Mouse (Mus musculus) MEL (cell line): ENCODE measurements around the gene Scfd1. TPM values are rescaled to one million over a fixed set of nuclear protein-coding genes. Genes with fewer than 3 reads are reported as not detected.

Experiments used
- DNase-seq: peaks from one replicate; pipeline ENCODE4 v3.0.0; 2011; ENCODE audit warnings: low read depth, low spot score
- H3K27ac ChIP-seq: 2 replicates; pipeline ENCODE4 v1.5.1; 2012; ENCODE audit warnings: low read depth, mild to moderate bottlenecking, control low read depth, low read length, moderate library complexity; ENCODE audit not compliant: control insufficient read depth
- H3K27me3 ChIP-seq, 2 experiments: fragments of 150-350 bp in 1 of 2; sonication (generic) in 1 of 2; 2 replicates each; pipeline ENCODE4 v1.6.1; 2012; ENCODE audit warnings: low read length in 2 of 2, mild to moderate bottlenecking in 2 of 2, improper control_type of control experiment in 1 of 2, moderate library complexity in 1 of 2; ENCODE audit not compliant: insufficient read depth in 2 of 2, control insufficient read depth in 1 of 2
- H3K36me3 ChIP-seq, 2 experiments: 2 replicates each; pipeline ENCODE4 v1.6.1; 2012 to 2014; ENCODE audit warnings: low read length in 2 of 2, improper control_type of control experiment in 1 of 2, inconsistent platforms in 1 of 2, mild to moderate bottlenecking in 1 of 2; ENCODE audit not compliant: insufficient read depth in 2 of 2, control insufficient read depth in 1 of 2
- H3K4me1 ChIP-seq, 2 experiments: fragments of 150-350 bp in 1 of 2; sonication (generic) in 1 of 2; 2 replicates each; pipeline ENCODE4 v1.6.1; 2012; ENCODE audit warnings: low read length in 2 of 2, improper control_type of control experiment in 1 of 2, mild to moderate bottlenecking in 1 of 2; ENCODE audit not compliant: insufficient read depth in 2 of 2, control insufficient read depth in 1 of 2
- H3K4me3 ChIP-seq, 2 experiments: fragments of 150-350 bp in 1 of 2; sonication (generic) in 1 of 2; 2 replicates each; pipeline ENCODE4 v1.5.1; 2012; ENCODE audit warnings: low read depth in 2 of 2, low read length in 2 of 2, mild to moderate bottlenecking in 2 of 2, moderate library complexity in 2 of 2, control low read depth in 1 of 2, improper control_type of control experiment in 1 of 2; ENCODE audit not compliant: control insufficient read depth in 1 of 2, insufficient read depth in 1 of 2
- H3K79me2 ChIP-seq: 2 replicates; pipeline ENCODE4 v1.6.1; 2012; ENCODE audit warnings: mild to moderate bottlenecking, low read length, moderate library complexity; ENCODE audit not compliant: control insufficient read depth, poor library complexity, insufficient read depth
- H3K9ac ChIP-seq: 2 replicates; pipeline ENCODE4 v1.6.1; 2012; ENCODE audit warnings: low read depth, mild to moderate bottlenecking, control low read depth, low read length, moderate library complexity; ENCODE audit not compliant: control insufficient read depth, poor library complexity, severe bottlenecking
- H3K9me3 ChIP-seq: fragments of 150-350 bp; sonication (generic); replicated peaks from 2 replicates; pipeline ENCODE4 v1.6.1; 2012; ENCODE audit warnings: mild to moderate bottlenecking, low read length, improper control_type of control experiment, moderate library complexity; ENCODE audit not compliant: insufficient read depth
- BHLHE40 ChIP-seq: IDR thresholded peaks from 2 replicates; pipeline ENCODE4 v1.6.1; 2012; ENCODE audit warnings: low read depth, mild to moderate bottlenecking, inconsistent platforms, low read length, improper control_type of control experiment, borderline replicate concordance
- CHD2 ChIP-seq: IDR thresholded peaks from 2 replicates; pipeline ENCODE4 v1.6.1; 2011; ENCODE audit warnings: low read length, improper control_type of control experiment
- CTCF ChIP-seq, 3 experiments: IDR thresholded peaks in 2 of 3; conservative IDR thresholded peaks in 1 of 3; 2 replicates each; pipeline ENCODE4 v1.5.1; 2011 to 2012; ENCODE audit warnings: low read length in 3 of 3, low read depth in 2 of 3, mild to moderate bottlenecking in 2 of 3, improper control_type of control experiment in 1 of 3, inconsistent platforms in 1 of 3, mixed read lengths in 1 of 3, moderate library complexity in 1 of 3; ENCODE audit not compliant: control insufficient read depth in 1 of 3, insufficient read depth in 1 of 3, poor library complexity in 1 of 3, severe bottlenecking in 1 of 3
- E2F4 ChIP-seq: IDR thresholded peaks from 2 replicates; pipeline ENCODE4 v1.6.1; 2011; ENCODE audit warnings: low read depth, low read length, improper control_type of control experiment, borderline replicate concordance
- EP300 ChIP-seq, 2 experiments: IDR thresholded peaks; 2 replicates each; pipeline ENCODE4 v1.6.1; 2011; ENCODE audit warnings: improper control_type of control experiment in 2 of 2, low read length in 2 of 2, low read depth in 1 of 2, mild to moderate bottlenecking in 1 of 2
- ETS1 ChIP-seq: IDR thresholded peaks from 2 replicates; pipeline ENCODE4 v1.6.1; 2012; ENCODE audit warnings: low read depth, mild to moderate bottlenecking, inconsistent platforms, low read length, improper control_type of control experiment, moderate library complexity
- GATA1 ChIP-seq: IDR thresholded peaks from 2 replicates; pipeline ENCODE4 v1.6.1; 2011; ENCODE audit warnings: low read depth, low read length, improper control_type of control experiment
- JUND ChIP-seq: IDR thresholded peaks from 2 replicates; pipeline ENCODE4 v1.6.1; 2011; ENCODE audit warnings: low read depth, mild to moderate bottlenecking, improper control_type of control experiment, low read length
- KAT2A ChIP-seq: conservative IDR thresholded peaks from 2 replicates; pipeline ENCODE4 v1.6.1; 2012; ENCODE audit warnings: low read depth, low read length, improper control_type of control experiment, inconsistent platforms
- MAX ChIP-seq: IDR thresholded peaks from 2 replicates; pipeline ENCODE4 v1.6.1; 2011; ENCODE audit warnings: low read length, improper control_type of control experiment
- MAZ ChIP-seq: IDR thresholded peaks from 2 replicates; pipeline ENCODE4 v1.6.1; 2012; ENCODE audit warnings: low read depth, mild to moderate bottlenecking, inconsistent platforms, low read length, improper control_type of control experiment
- MXI1 ChIP-seq: IDR thresholded peaks from 2 replicates; pipeline ENCODE4 v1.6.1; 2011; ENCODE audit warnings: mild to moderate bottlenecking, low read depth, low read length, improper control_type of control experiment
- MYB ChIP-seq: IDR thresholded peaks from 2 replicates; pipeline ENCODE4 v1.6.1; 2011; ENCODE audit warnings: mild to moderate bottlenecking, low read depth, low read length, improper control_type of control experiment
- MYC ChIP-seq: IDR thresholded peaks from 2 replicates; pipeline ENCODE4 v1.6.1; 2011; ENCODE audit warnings: low read depth, mild to moderate bottlenecking, low read length, improper control_type of control experiment, moderate library complexity
- POLR2AphosphoS5 ChIP-seq: IDR thresholded peaks from 2 replicates; pipeline ENCODE4 v1.6.1; 2012; ENCODE audit warnings: low read depth, borderline replicate concordance, mild to moderate bottlenecking, inconsistent platforms, low read length, moderate library complexity, mixed read lengths
- RCOR1 ChIP-seq: IDR thresholded peaks from 2 replicates; pipeline ENCODE4 v1.6.1; 2012; ENCODE audit warnings: low read depth, mild to moderate bottlenecking, inconsistent platforms, low read length, improper control_type of control experiment
- SIN3A ChIP-seq: IDR thresholded peaks from 2 replicates; pipeline ENCODE4 v1.6.1; 2012; ENCODE audit warnings: low read length, improper control_type of control experiment, inconsistent platforms
- TCF12 ChIP-seq: IDR thresholded peaks from 2 replicates; pipeline ENCODE4 v1.6.1; 2014; ENCODE audit warnings: low read depth, mild to moderate bottlenecking, inconsistent platforms, low read length, improper control_type of control experiment, moderate library complexity
- UBTF ChIP-seq: IDR thresholded peaks from 2 replicates; pipeline ENCODE4 v1.6.1; 2012; ENCODE audit warnings: low read depth, mild to moderate bottlenecking, inconsistent platforms, low read length, improper control_type of control experiment, moderate library complexity, borderline replicate concordance; ENCODE audit not compliant: insufficient read depth
- ZMIZ1 ChIP-seq: IDR thresholded peaks from 2 replicates; pipeline ENCODE4 v1.6.1; 2012; ENCODE audit warnings: low read depth, mild to moderate bottlenecking, inconsistent platforms, low read length, improper control_type of control experiment, moderate library complexity
- ZNF384 ChIP-seq: IDR thresholded peaks from 2 replicates; pipeline ENCODE4 v1.6.1; 2012; ENCODE audit warnings: low read depth, mild to moderate bottlenecking, inconsistent platforms, low read length, improper control_type of control experiment
- polyA plus RNA-seq, 2 experiments: library from polyadenylated mRNA; stranded (reverse) in 1 of 2; unstranded in 1 of 2; fragments of >175 nt in 1 of 2; fragments of >200 nt in 1 of 2; gene quantifications; 2 replicates each; pipeline versions ENCODE4 v1.2.1 to v1.2.4; 2012; ENCODE audit warnings: low replicate concordance in 2 of 2, low read depth in 1 of 2; ENCODE audit not compliant: insufficient read length in 2 of 2, insufficient read depth in 1 of 2, missing spikeins in 1 of 2
- total RNA-seq: library from RNA; depleted of rRNA; stranded (reverse); fragments of 300-350 nt; gene quantifications from 2 replicates; pipeline ENCODE4 v1.2.3, GENCODE M21; 2012

The Scfd1 gene
- total and polyA plus RNA-seq, 3 experiments, result 28.0 to 35.4 TPM; not detected in 1

GRCm38 (mm10) chr12:51411362-51411761 lies 34.1 kb downstream of the Scfd1 start:
- no peaks in the 10 kb centered on the region for H3K79me2 ChIP-seq
- peak; percentile 54 for DNase-seq

GRCm38 (mm10) chr12:51437541-51437940 lies 60.2 kb downstream of the Scfd1 start:
- no peak for TF ChIP-seq MAZ
- TF ChIP-seq, all 39 proteins: peak for 0
- Histone ChIP-seq H3K4me1 (peaks cover 0 to 4% of the 10 kb centered on the region in 2 experiments; a peak in 1 of 4 replicates), H3K79me2 (no peaks in the 10 kb centered on the region), H3K27ac (no peak overlapping the region), H3K9me3 (no peaks in the 10 kb centered on the region), H3K36me3 (peaks cover 8 to 16% of the 10 kb centered on the region in 2 experiments), H3K9ac (no peak overlapping the region), H3K27me3 (no peaks in the 10 kb centered on the region), H3K4me3 (no peak overlapping the region)
- DNase-seq, result peak; percentile 26

More at GRCm38 (mm10) chr12:51411362-51411761, 34.1 kb downstream of the Scfd1 start:
- Histone ChIP-seq H3K9ac (no peak overlapping the region), H3K27me3 (no peaks in the 10 kb centered on the region), H3K4me3 (no peak overlapping the region), H3K27ac (peak overlapping the region; percentile 67), H3K36me3 (peaks cover 8 to 11% of the 10 kb centered on the region in 2 experiments), H3K4me1 (peaks cover 0 to 8% of the 10 kb centered on the region in 2 experiments; a peak in 2 of 4 replicates), H3K9me3 (no peaks in the 10 kb centered on the region)
- TF ChIP-seq SIN3A (peak; percentile 31; the same call in 1 of the 2 replicates), MAX (no peak), ETS1 (peak; percentile 58), EP300 (IDR thresholded peaks at IDR 0.05; ENCODE audit: low read depth in 1 of 2, low read length in 2 of 2) (peak; percentile 32 to 70; a peak in 3 of 4 replicates), TCF12 (peak; percentile 39; the same call in 1 of the 2 replicates), JUND (no peak), ZMIZ1 (no peak), GATA1 (peak; percentile 55; the same call in 1 of the 2 replicates), POLR2AphosphoS5 (no peak)

- Histone ChIP-seq H3K4me1 (peaks cover 0 to 4% of the 10 kb centered on the region in 2 experiments; a peak in 1 of 4 replicates), H3K9ac (no peak overlapping the region), H3K9me3 (no peaks in the 10 kb centered on the region), H3K27me3 (no peaks in the 10 kb centered on the region), H3K4me3 (no peak overlapping the region), H3K79me2 (no peaks in the 10 kb centered on the region), H3K36me3 (peaks cover 8 to 13% of the 10 kb centered on the region in 2 experiments), H3K27ac (no peak overlapping the region)
- TF ChIP-seq MYB (0 out of 2 replicates have a peak, but pooled peaks have one; percentile 35), MYC (no peak), GATA1 (0 out of 2 replicates have a peak, but pooled peaks have one; percentile 24), CHD2 (no peak), CTCF (IDR thresholded peaks at IDR 0.05 in 2 of 3, conservative IDR thresholded peaks at IDR 0.05 in 1 of 3; ENCODE audit: control insufficient read depth in 1 of 3, insufficient read depth in 1 of 3, low read depth in 2 of 3, low read length in 3 of 3, poor library complexity in 1 of 3, severe bottlenecking in 1 of 3) (no peak), EP300 (IDR thresholded peaks at IDR 0.05; ENCODE audit: low read depth in 1 of 2, low read length in 2 of 2) (peak; percentile 68 to 69), ZNF384 (no peak), UBTF (no peak), POLR2AphosphoS5 (no peak), KAT2A (no peak), ZMIZ1 (no peak), ETS1 (peak; percentile 76), BHLHE40 (no peak), E2F4 (no peak), SIN3A (peak; percentile 51; the same call in 1 of the 2 replicates), MAX (no peak), MXI1 (no peak), RCOR1 (no peak)
- peak; percentile 59 for DNase-seq
Measured at GRCm38 (mm10) chr12:51438311-51438710, 61.0 kb downstream of the Scfd1 start.
